Mouse (Mus musculus) c-Kit-positive CD71-positive TER-119-positive erythroid progenitor cells, embryonic 14.5 days (primary cell): ENCODE measurements around the gene Prss40.
"Not testable (repeated sequence)": the region's sequence is repeated elsewhere in the genome, so short reads cannot be mapped to it uniquely, and the experiment has no call there.

Experiments
- DNase-seq: peaks from one replicate; pipeline ENCODE4 v3.0.0-alpha.2; 2013; ENCODE audit warnings: low spot score

The Prss40 gene

DNA sequence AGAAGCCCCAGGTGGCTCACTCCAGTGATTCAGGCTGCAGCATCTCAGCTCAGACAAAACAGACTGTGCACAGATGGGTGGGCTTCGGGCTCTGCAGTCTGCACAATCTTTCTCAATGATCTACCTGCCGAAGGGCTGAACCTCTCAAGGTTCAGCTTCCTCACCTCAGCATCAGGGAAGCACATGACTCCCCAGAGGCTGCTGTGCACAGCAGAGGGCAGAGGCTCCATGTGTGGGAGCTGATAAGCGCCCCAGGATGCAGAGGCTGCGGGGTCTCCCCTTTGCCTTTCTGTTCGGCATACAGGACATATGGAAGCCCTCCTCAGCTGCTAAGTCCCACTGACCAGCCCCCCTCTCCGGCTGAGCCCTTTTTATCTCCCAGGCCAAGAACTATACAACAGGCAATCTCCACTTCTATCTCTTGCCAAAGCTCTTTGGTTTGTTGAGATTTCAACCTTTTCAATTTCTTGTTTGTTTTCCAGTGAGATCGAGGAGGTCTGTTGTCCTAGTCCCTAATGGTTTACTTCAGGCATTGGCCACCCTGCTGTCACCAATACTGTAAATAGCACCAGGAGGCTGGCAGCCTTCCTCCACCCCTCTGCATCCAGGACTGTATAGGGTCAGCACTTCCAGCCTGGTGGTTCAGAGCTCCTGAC is 25.6 kb downstream of the Prss40 start, which contains the start of gene Cfc1:
Gene Cfc1 (plus strand): TSS at position 606 of the 656 bp plus-strand sequence.
- DNase-seq = not testable (repeated sequence)

DNA sequence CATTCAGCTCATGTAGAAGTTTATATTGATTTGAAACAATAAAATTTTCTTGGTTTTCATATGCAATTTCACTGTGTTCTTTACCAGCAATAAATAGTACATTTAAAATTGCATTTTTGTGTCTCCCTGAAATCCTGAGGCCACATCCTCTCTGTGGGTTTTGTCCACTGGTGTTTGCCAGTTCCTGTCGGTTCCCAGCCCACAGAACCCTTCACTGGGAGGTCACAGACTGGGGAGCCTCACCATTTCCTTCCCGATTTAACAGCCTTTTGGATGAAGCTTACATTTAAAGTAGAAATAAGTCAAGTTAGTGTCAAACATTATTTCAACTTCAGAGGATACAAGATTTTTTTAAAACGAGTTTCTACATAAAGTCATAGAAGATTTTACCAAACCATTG is 26.2 kb downstream of the Prss40 start:
- not testable (repeated sequence) for DNase-seq

DNA sequence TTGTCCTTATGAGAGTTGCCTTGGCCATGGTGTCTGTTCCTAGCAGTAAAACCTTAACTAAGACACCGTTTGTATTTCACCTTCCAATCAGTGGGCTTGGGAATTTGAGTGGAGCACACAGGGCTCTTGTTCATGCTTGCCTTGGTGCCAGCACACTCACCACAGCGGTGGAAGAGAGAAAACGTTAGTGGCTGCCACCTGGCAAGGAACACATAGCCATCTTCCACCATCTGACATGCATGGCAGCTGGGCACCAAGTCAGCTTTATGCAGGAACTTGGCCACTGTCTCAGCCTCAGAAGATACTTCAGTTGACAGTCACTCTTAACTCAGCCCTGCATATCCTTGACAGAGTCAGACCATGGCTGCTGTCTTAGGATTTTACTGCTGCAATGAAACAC is 37.1 kb downstream of the Prss40 start:
- DNase-seq = no peak

DNA sequence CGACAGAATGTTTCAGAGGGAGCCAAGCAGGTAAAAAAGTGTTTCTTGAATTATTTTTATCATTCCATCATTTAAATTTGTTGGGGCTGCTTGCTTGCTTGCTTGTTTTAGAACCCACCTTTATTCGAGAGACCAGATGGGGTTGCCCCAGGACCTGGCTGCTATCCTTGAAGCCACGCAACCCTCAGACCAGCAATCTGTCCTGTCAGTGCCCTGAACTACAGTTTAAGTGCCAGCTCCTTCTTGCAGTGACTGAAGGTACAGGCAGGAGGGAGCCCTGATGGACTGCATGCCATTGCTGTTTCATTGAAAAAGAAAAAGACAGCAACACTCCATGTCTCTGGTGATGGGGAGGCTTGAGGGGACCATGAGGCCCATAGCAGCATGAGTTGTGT is 37.9 kb downstream of the Prss40 start:
- no peak for DNase-seq

DNA sequence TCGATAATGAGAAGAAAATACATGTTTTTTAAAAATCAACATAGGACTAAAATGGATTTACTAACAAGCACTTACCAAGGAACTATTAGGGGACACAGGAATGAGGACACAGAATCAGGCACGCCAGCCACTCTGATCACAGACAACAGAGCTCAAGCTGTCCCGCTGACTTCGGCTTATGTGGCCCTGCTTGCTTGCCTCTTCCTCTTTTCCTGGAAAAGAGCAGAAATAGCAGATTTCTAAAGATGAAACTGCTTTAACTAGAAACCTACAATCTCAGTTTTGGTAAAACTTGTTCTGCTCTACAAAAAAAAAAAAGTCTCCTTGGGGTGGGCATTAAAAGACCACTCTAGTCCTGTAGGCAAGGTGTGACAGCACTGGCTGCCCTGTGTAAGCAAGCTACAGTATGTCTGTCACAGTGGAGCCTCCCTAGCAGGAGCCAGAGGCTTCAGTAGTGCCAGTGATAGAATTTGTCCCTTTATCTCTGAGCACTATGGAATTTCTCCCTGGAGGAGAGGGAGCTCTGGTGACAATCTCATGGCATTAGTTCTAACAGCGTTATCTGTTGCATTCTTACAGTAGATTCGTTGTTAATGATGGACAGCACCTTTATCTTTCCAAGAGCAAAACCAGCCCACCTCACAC is 38.4 kb downstream of the Prss40 start:
- no peak for DNase-seq

DNA sequence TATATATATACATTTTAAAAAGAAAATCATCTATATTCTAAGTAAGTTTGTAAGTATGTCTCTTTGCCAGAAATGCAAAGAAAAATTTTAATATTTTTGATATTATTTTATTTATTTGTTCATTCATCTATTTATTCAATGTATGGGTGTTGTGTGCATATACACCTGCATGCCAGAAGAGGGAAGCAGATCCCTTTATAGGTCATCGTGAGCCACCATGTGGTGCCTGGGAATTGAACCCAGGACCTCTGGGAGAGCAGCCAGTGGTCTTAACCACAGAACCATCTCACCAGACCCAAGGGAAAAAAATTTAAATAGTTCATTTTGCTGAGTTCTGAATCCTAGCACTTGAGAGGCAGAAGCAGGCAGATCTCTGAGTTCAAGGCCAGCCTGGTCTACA is 42.5 kb downstream of the Prss40 start:
- no peak for DNase-seq

DNA sequence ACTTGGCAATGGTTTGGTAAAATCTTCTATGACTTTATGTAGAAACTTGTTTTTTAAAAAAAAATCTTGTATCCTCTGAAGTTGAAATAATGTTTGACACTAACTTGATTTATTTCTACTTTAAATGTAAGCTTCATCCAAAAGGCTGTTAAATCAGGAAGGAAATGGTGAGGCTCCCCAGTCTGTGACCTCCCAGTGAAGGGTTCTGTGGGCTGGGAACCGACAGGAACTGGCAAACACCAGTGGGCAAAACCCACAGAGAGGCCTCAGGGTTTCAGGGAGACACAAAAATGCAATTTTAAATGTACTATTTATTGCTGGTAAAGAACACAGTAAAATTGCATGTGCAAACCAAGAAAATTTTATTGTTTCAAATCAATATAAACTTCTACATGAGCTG is 42.9 kb downstream of the Prss40 start:
- DNase-seq = not testable (repeated sequence)

DNA sequence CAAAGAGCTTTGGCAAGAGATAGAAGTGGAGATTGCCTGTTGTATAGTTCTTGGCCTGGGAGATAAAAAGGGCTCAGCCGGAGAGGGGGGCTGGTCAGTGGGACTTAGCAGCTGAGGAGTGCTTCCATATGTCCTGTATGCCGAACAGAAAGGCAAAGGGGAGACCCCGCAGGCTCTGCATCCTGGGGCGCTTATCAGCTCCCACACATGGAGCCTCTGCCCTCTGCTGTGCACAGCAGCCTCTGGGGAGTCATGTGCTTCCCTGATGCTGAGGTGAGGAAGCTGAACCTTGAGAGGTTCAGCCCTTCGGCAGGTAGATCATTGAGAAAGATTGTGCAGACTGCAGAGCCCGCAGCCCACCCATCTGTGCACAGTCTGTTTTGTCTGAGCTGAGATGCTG is 43.4 kb downstream of the Prss40 start:
- DNase-seq = not testable (repeated sequence)

DNA sequence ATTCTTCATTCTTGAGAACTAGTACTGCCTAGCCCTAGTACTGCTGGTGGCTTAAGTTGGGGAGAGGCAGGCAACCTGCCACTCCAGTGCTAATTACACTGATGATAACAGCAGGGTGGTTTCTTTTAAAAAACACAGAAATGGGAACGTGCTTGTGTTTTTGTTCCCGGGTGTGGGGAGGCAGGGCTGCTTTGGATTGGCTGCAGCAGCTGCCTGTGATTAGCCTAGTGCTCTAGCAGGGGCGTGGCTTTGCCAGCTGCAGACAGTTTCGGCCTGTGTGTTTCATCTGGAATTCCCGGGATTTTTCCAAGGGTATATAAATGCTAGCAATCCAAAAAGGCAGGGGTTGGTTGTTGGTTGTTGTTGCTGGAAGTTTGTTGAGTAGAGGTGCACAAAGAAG is 44.1 kb downstream of the Prss40 start:
- no peak for DNase-seq

DNA sequence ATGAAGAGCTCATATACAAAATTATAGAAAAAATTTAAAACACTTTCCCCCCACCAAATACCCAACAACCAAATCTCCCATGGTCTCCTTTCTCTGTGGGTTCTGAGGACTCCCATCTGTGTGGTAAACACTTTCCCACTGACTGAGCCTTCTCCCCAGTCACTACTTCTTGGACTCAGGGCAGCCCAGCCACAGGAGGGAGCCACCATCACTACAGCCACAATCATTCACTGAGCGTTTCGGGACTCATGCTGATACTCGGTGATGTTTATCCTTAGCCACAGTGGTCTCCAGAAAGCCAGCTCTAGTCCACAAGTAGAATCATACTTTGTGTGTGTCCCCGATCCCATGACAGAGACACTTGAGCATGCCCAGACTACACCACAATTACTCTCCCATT is 47.7 kb downstream of the Prss40 start:
- no peak for DNase-seq

DNA sequence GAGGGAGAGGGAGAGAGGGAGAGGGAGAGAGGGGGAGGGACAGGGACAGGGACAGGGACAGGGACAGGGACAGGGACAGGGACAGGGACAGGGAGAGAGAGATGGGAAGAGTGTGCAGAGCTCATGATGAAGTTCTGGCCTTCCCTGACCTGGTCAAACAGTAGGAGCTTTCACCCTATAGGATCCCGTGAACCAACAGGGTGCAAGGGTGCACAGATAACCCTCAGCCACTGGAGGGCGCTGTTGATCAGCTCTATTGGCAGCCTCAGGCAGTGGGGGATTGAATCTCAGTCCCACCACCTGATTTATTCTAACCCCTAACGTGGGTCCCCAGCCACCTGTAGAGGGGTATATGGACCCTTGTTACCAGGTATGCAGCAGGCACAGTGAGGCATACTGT is 49.7 kb downstream of the Prss40 start:
- peak; percentile 16 for DNase-seq

DNA sequence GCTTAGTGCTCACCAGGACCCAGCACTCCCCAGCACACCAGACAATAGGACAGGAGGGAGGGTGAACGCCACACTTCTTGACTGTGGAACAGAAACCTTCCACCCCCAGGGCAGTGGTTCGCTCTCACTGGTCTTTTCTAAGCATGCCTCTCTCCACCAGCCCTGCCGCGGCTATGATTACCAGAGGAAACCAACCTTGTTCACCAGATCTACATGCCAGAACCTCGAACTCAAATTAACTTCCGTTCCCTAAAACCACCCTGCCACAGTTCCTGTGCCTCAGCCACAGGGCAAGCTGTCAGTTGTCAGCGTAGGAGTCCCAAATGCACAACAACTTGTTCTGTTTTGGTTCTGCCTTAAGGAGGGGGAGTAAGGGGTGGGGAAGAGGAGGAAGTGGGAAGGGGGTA is 50.2 kb downstream of the Prss40 start:
- DNase-seq = no peak

DNA sequence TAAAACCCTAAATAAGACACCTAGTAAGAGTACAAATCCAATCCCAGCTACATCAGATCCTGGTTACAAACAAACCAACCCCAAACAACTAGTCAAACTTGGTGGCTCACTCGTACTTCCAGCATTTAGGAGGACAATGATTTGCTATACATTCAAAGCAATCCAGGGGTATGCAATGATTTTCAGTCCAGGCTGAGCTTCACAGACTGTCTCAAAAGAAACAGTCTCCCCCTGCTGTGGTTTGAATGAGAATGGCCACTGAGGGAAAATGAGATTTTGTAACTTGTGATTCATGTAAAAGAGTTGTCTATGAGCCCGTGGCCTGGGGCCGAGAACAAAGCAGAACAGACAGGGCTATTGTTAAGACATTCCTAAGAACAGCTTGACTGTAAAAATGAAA is 52.8 kb downstream of the Prss40 start:
- no peak for DNase-seq

DNA sequence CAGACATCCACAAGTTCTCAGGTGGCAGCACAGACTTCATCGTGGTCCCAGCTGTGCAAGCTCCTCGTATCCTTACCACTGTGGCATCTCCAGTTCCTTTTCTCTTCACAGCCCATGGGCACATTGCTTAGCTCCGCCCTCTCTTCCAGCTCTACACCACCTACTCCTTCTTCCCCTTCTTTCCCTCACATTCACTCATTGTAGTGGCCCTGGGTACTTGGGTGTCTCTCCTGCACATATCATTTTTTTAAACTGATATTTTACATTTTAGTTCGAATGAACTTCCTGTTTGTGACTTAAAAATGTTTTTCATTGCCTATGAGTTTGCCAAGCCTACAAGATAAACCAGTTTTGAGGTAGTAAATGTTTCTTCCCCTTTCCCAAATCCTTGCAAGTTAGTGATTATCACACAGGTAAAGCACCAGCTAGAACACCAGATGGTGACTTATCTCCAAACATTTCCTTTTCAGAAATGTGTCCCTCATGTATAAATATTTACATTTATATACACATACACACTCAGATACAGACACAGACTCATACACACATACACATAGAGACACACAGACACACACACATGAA is 54.7 kb downstream of the Prss40 start:
- DNase-seq = no peak

DNA sequence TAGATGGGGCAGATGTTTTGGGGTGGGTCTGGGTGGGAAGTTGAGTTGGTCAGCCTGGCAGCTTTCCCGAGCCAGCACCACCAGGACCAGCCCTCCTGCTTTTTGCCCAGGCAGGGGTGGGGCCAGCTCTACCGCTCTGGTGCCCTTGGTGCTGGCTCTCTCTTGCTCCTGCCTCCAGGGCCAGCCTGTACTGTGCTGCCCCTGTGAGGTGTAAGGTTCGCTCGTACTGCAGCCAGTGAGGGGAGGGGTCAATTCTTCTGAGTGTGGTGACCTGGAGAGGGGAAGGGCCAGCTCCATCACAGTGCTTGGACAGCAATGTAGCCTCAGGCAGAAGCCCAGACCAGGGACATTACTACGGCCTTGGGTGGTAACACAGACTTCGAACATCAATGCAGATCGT is 55.4 kb downstream of the Prss40 start:
- DNase-seq = no peak

DNA sequence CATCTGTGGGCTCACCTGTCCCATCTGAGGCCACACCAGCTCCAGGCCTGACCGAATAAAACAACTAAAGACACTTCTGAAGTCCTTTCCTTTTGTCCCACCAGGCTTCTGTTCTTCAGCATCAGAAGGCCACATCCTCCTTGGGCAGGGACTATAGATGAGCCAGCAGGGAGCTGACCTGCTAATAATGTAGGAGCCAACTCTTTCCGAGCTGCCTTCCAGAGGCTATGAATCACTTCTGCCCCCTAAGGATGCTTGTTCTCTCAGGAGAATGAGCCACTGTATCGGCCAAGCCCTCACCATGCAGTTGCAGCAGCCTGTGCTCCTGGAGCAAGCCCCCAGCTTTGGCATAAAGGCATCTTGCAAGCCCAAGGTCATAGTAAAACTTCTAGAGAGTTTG is 57.8 kb downstream of the Prss40 start:
- no peak for DNase-seq
